Comparison of ENCODE assay signal across 10 mouse cellular contexts in genomic region chr10:87058926-87059325, GRCm38 (mm10). TPM values are rescaled to one million over a fixed set of nuclear protein-coding genes. Genes with fewer than 3 reads are reported as not detected.
DNase-seq lines count a peak whose midpoint lies in the region; ATAC-seq lines count a peak whose summit lies in the region.
"Had no signal": no experiment of that assay in that cellular context is flagged by ENCODE, and none has a peak within 500 bp of the region (broad histone marks: within the 10 kb centered on the region; RNA-seq: fewer than 3 reads in every experiment).

No protein-coding gene starts in this region.

- no peak overlapping the region for H3K27ac ChIP-seq in kidney, embryonic 15.5 days
- no peak overlapping the region for H3K27ac ChIP-seq in embryonic facial prominence, embryonic 12.5 days
- H3K27ac ChIP-seq in hindbrain, embryonic 11.5 days (ENCODE audit: low read depth, low read length): peak overlapping the region; percentile 86
- H3K27ac ChIP-seq in midbrain, embryonic 14.5 days (replicated peaks; ENCODE audit: low read depth, low read length): peak overlapping the region; percentile 90

- peak overlapping the region; percentile 97 for H3K4me2 ChIP-seq in kidney, embryonic 15.5 days
- H3K4me2 ChIP-seq in embryonic facial prominence, embryonic 12.5 days (replicated peaks): peak overlapping the region; percentile 95
- H3K4me2 ChIP-seq in hindbrain, embryonic 11.5 days (replicated peaks; ENCODE audit: low read depth, low read length): peak overlapping the region; percentile 55
- peak overlapping the region; percentile 71 for H3K4me2 ChIP-seq in midbrain, embryonic 14.5 days (ENCODE audit: low read length)

- no peaks in the 10 kb centered on the region for H3K9me3 ChIP-seq in kidney, embryonic 15.5 days (replicated peaks)
- H3K9me3 ChIP-seq in embryonic facial prominence, embryonic 12.5 days: no peaks in the 10 kb centered on the region
- H3K9me3 ChIP-seq in hindbrain, embryonic 11.5 days (ENCODE audit: control insufficient read depth, low read length): no peaks in the 10 kb centered on the region
- H3K9me3 ChIP-seq in midbrain, embryonic 14.5 days (ENCODE audit: control insufficient read depth, low read length): no peaks in the 10 kb centered on the region

- no peak for DNase-seq in kidney, adult 18-20 months
- peak; percentile 33 for DNase-seq in hindbrain, embryonic 11.5 days (ENCODE audit: low spot score)
- peak; percentile 63 for DNase-seq in midbrain, embryonic 14.5 days
- DNase-seq in urinary bladder, adult 2 months (ENCODE audit: low spot score): no peak
- no peak for DNase-seq in left cerebral cortex, postnatal 14 days (ENCODE audit: low spot score in 2 of 2)

- peak; percentile 21; the same call in 1 of the 2 replicates for ATAC-seq in kidney, embryonic 15.5 days (replicated peaks; ENCODE audit: low FRiP score)
- 0 out of 2 replicates have a peak, but pooled peaks have one; percentile 29 for ATAC-seq in embryonic facial prominence, embryonic 12.5 days (ENCODE audit: insufficient number of reproducible peaks, insufficient read depth, low FRiP score, low TSS enrichment)
- peak; percentile 77 for ATAC-seq in hindbrain, embryonic 11.5 days (ENCODE audit: low FRiP score)
- peak; percentile 51 for ATAC-seq in midbrain, embryonic 14.5 days (ENCODE audit: low FRiP score, low TSS enrichment)
- no peak for ATAC-seq in megakaryocyte, adult 5-6 weeks (ENCODE audit: poor library complexity, severe bottlenecking)

- peaks cover 13% of the 10 kb centered on the region for H3K27me3 ChIP-seq in kidney, embryonic 15.5 days
- no peaks in the 10 kb centered on the region for H3K27me3 ChIP-seq in embryonic facial prominence, embryonic 12.5 days
- no peaks in the 10 kb centered on the region for H3K27me3 ChIP-seq in hindbrain, embryonic 11.5 days (ENCODE audit: control insufficient read depth, insufficient read depth, low read length)
- no peaks in the 10 kb centered on the region for H3K27me3 ChIP-seq in midbrain, embryonic 14.5 days (ENCODE audit: control insufficient read depth, insufficient read depth, low read length)

- intact Hi-C loops in left cerebral cortex, postnatal 14 days (cut with DNase I): no loop called here

- H3K4me1 ChIP-seq in kidney, embryonic 15.5 days: peaks cover 12% of the 10 kb centered on the region
- H3K4me1 ChIP-seq in embryonic facial prominence, embryonic 12.5 days: peaks cover 11% of the 10 kb centered on the region; the same call in 1 of the 2 replicates
- H3K4me1 ChIP-seq in hindbrain, embryonic 11.5 days (replicated peaks; ENCODE audit: control insufficient read depth, insufficient read depth, low read length): no peaks in the 10 kb centered on the region
- H3K4me1 ChIP-seq in midbrain, embryonic 14.5 days (ENCODE audit: control insufficient read depth, insufficient read depth, low read length): peaks cover 15% of the 10 kb centered on the region

- H3K4me3 ChIP-seq in kidney, embryonic 15.5 days (replicated peaks): no peak overlapping the region
- H3K4me3 ChIP-seq in embryonic facial prominence, embryonic 12.5 days: no peak overlapping the region
- peak overlapping the region; percentile 39 for H3K4me3 ChIP-seq in hindbrain, embryonic 11.5 days (ENCODE audit: low read depth, low read length)
- peak overlapping the region; percentile 42 for H3K4me3 ChIP-seq in midbrain, embryonic 14.5 days (replicated peaks; ENCODE audit: low read depth, low read length)

- WGBS in kidney, embryonic 15.5 days: 14% methylated on average over 9 of the region's 9 CpGs
- 21% methylated on average over 9 of the region's 9 CpGs for WGBS in embryonic facial prominence, embryonic 12.5 days
- WGBS in hindbrain, embryonic 11.5 days: 22% methylated on average over 6 of the region's 9 CpGs
- WGBS in midbrain, embryonic 14.5 days: 3% methylated on average over 9 of the region's 9 CpGs

- H3K36me3 ChIP-seq in kidney, embryonic 15.5 days: no peaks in the 10 kb centered on the region
- H3K36me3 ChIP-seq in embryonic facial prominence, embryonic 12.5 days: no peaks in the 10 kb centered on the region
- no peaks in the 10 kb centered on the region for H3K36me3 ChIP-seq in hindbrain, embryonic 11.5 days (ENCODE audit: control insufficient read depth, insufficient read depth, low read length)
- H3K36me3 ChIP-seq in midbrain, embryonic 14.5 days (ENCODE audit: control insufficient read depth, insufficient read depth, low read length): no peaks in the 10 kb centered on the region

- no peak overlapping the region for H3K9ac ChIP-seq in kidney, embryonic 15.5 days
- no peak overlapping the region for H3K9ac ChIP-seq in embryonic facial prominence, embryonic 12.5 days
- H3K9ac ChIP-seq in hindbrain, embryonic 11.5 days (ENCODE audit: low read depth, low read length): peak overlapping the region; percentile 45; the same call in 1 of the 2 replicates
- H3K9ac ChIP-seq in midbrain, embryonic 14.5 days (replicated peaks; ENCODE audit: low read length): peak overlapping the region; percentile 62; the same call in 1 of the 2 replicates

RNA-seq across cellular contexts. Expression of gene 1700113H08Rik, which starts 1.1 kb away (rescaled TPM):
- not detected in 2 replicates for polyA plus RNA-seq in kidney, embryonic 15.5 days (2015; fragmentation: Nextera tagmentation; extraction: Ambion mirVana)
- polyA plus RNA-seq in embryonic facial prominence, embryonic 12.5 days (2016; fragmentation: Nextera tagmentation; extraction: Ambion mirVana): not detected in 2 replicates
- 0.14 and 0.42 TPM in 2 replicates for polyA plus RNA-seq in hindbrain, embryonic 11.5 days (2014; fragmentation: Nextera tagmentation; extraction: Ambion mirVana)
- 0.37 TPM in 1 of 2 replicates, not detected in the other for polyA plus RNA-seq in midbrain, embryonic 14.5 days (2014; fragmentation: Nextera tagmentation; extraction: Ambion mirVana)
- total RNA-seq in megakaryocyte, adult 5-6 weeks (2015): not detected in 2 replicates
- not detected in 2 replicates for total RNA-seq in megakaryocyte, adult 5-6 weeks (2017)
- 0.14 TPM in 1 of 2 replicates, not detected in the other for polyA plus RNA-seq in urinary bladder, adult 2 months (2012; rRNA removed)
- not detected for total RNA-seq in left cerebral cortex, postnatal 14 days (2021)
- total RNA-seq: adrenal gland, postnatal 36 days; ES-E14 had no signal

RNA-seq across cellular contexts. Expression of gene Stab2, which starts 51.1 kb away (rescaled TPM):
- 2.2 and 2.6 TPM in 2 replicates for polyA plus RNA-seq in kidney, embryonic 15.5 days (2015; fragmentation: Nextera tagmentation; extraction: Ambion mirVana)
- polyA plus RNA-seq in embryonic facial prominence, embryonic 12.5 days (2016; fragmentation: Nextera tagmentation; extraction: Ambion mirVana): 0.11 and 0.27 TPM in 2 replicates
- 0.20 and 0.26 TPM in 2 replicates for polyA plus RNA-seq in hindbrain, embryonic 11.5 days (2014; fragmentation: Nextera tagmentation; extraction: Ambion mirVana)
- polyA plus RNA-seq in midbrain, embryonic 14.5 days (2014; fragmentation: Nextera tagmentation; extraction: Ambion mirVana): 0.07 TPM in 2 replicates
- 1.9 TPM in 1 of 2 replicates, not detected in the other for total RNA-seq in megakaryocyte, adult 5-6 weeks (2015)
- total RNA-seq in megakaryocyte, adult 5-6 weeks (2017): 0.04 and 0.41 TPM in 2 replicates
- polyA plus RNA-seq in urinary bladder, adult 2 months (2012; rRNA removed): 2.0 and 3.6 TPM in 2 replicates
- total RNA-seq in left cerebral cortex, postnatal 14 days (2021): under 1 TPM; 0.25 to 0.37 TPM

Comparison
In these comparisons a context has a peak if more than half of its experiments do, and no peak if none do; other contexts are left out.
1. H3K27ac ChIP-seq: peak in hindbrain, embryonic 11.5 days (single experiment) and midbrain, embryonic 14.5 days (single experiment); none in kidney, embryonic 15.5 days (single experiment) and embryonic facial prominence, embryonic 12.5 days (single experiment).
2. H3K4me3 ChIP-seq: peak in hindbrain, embryonic 11.5 days (single experiment) and midbrain, embryonic 14.5 days (single experiment); none in kidney, embryonic 15.5 days (single experiment) and embryonic facial prominence, embryonic 12.5 days (single experiment).
3. H3K9ac ChIP-seq: peak in hindbrain, embryonic 11.5 days (single experiment) and midbrain, embryonic 14.5 days (single experiment); none in kidney, embryonic 15.5 days (single experiment) and embryonic facial prominence, embryonic 12.5 days (single experiment).
4. DNase-seq: peak in hindbrain, embryonic 11.5 days (single experiment) and midbrain, embryonic 14.5 days (single experiment); none in kidney, adult 18-20 months (single experiment), urinary bladder, adult 2 months (single experiment) and left cerebral cortex, postnatal 14 days (0 of 2).
5. Peak in every context shown above with its lines, with median percentiles within 50 percentile points of each other: H3K4me2 ChIP-seq.